Mouse (Mus musculus): ENCODE data around the gene Arntl2. TPM values are rescaled to one million over a fixed set of nuclear protein-coding genes. Genes with fewer than 3 reads are reported as not detected.
"Not testable (repeated sequence)": the region's sequence is repeated elsewhere in the genome, so short reads cannot be mapped to it uniquely, and the experiment has no call there.

The Arntl2 gene
- polyA plus RNA-seq (2015; fragmentation: Nextera tagmentation; extraction: Ambion mirVana): 0.45 and 0.92 TPM in 2 replicates

- DNase-seq (ENCODE audit: low spot score): peak; percentile 28
Observed at GRCm38 (mm10) chr6:146795924-146796545, at the start of gene Arntl2. TSS of gene Arntl2 (plus strand) at chr6:146796055.

- DNase-seq (ENCODE audit: low spot score): no peak
Observed at GRCm38 (mm10) chr6:146746577-146746976, 49.3 kb upstream of the Arntl2 start.

- no peak for DNase-seq (ENCODE audit: low spot score)
Observed at GRCm38 (mm10) chr6:146747057-146747456, 48.8 kb upstream of the Arntl2 start.

- DNase-seq (ENCODE audit: low spot score): no peak
Observed at GRCm38 (mm10) chr6:146748271-146748670, 47.6 kb upstream of the Arntl2 start.

- DNase-seq (ENCODE audit: low spot score): no peak
Observed at GRCm38 (mm10) chr6:146751671-146752070, 44.2 kb upstream of the Arntl2 start.

GRCm38 (mm10) chr6:146752178-146752577, 43.7 kb upstream of the Arntl2 start:
- no peak for DNase-seq (ENCODE audit: low spot score)

- DNase-seq (ENCODE audit: low spot score): no peak
Observed at GRCm38 (mm10) chr6:146752612-146753011, 43.2 kb upstream of the Arntl2 start.

GRCm38 (mm10) chr6:146753560-146754160, 42.2 kb upstream of the Arntl2 start:
- DNase-seq (ENCODE audit: low spot score): no peak

GRCm38 (mm10) chr6:146755136-146755535, 40.7 kb upstream of the Arntl2 start:
- no peak for DNase-seq (ENCODE audit: low spot score)

- DNase-seq (ENCODE audit: low spot score): no peak
Observed at GRCm38 (mm10) chr6:146755679-146756078, 40.2 kb upstream of the Arntl2 start.

GRCm38 (mm10) chr6:146759027-146759426, 36.8 kb upstream of the Arntl2 start:
- DNase-seq (ENCODE audit: low spot score): no peak

- no peak for DNase-seq (ENCODE audit: low spot score)
Observed at GRCm38 (mm10) chr6:146760022-146760421, 35.8 kb upstream of the Arntl2 start.

GRCm38 (mm10) chr6:146760736-146761135, 35.1 kb upstream of the Arntl2 start:
- DNase-seq (ENCODE audit: low spot score): no peak

GRCm38 (mm10) chr6:146762264-146762898, 33.5 kb upstream of the Arntl2 start:
- DNase-seq (ENCODE audit: low spot score): peak; percentile 31

- no peak for DNase-seq (ENCODE audit: low spot score)
Observed at GRCm38 (mm10) chr6:146764593-146764992, 31.3 kb upstream of the Arntl2 start.

GRCm38 (mm10) chr6:146765270-146765669, 30.6 kb upstream of the Arntl2 start:
- DNase-seq (ENCODE audit: low spot score): no peak

GRCm38 (mm10) chr6:146768813-146769404, 26.9 kb upstream of the Arntl2 start:
- no peak for DNase-seq (ENCODE audit: low spot score)

GRCm38 (mm10) chr6:146770005-146770745, 25.7 kb upstream of the Arntl2 start:
- no peak for DNase-seq (ENCODE audit: low spot score)

- no peak for DNase-seq (ENCODE audit: low spot score)
Observed at GRCm38 (mm10) chr6:146770808-146771207, 25.0 kb upstream of the Arntl2 start.

GRCm38 (mm10) chr6:146775864-146776263, 20.0 kb upstream of the Arntl2 start:
- not testable (repeated sequence) for DNase-seq (ENCODE audit: low spot score)

GRCm38 (mm10) chr6:146776610-146777389, 19.1 kb upstream of the Arntl2 start:
- DNase-seq (ENCODE audit: low spot score): peak; percentile 12

Data from thymus, postnatal 0 days (tissue).